Mouse (Mus musculus) liver, embryonic 14.5 days (tissue): ENCODE data around the gene Evi2.

Source experiments
- CTCF ChIP-seq: IDR thresholded peaks from 2 replicates; pipeline ENCODE4 v1.5.1; 2016; ENCODE audit warnings: antibody characterized with exemption, low read depth, control low read depth
- EP300 ChIP-seq: IDR thresholded peaks from 2 replicates; pipeline ENCODE4 v1.6.1; 2016; ENCODE audit warnings: antibody characterized with exemption, low read depth

DNA sequence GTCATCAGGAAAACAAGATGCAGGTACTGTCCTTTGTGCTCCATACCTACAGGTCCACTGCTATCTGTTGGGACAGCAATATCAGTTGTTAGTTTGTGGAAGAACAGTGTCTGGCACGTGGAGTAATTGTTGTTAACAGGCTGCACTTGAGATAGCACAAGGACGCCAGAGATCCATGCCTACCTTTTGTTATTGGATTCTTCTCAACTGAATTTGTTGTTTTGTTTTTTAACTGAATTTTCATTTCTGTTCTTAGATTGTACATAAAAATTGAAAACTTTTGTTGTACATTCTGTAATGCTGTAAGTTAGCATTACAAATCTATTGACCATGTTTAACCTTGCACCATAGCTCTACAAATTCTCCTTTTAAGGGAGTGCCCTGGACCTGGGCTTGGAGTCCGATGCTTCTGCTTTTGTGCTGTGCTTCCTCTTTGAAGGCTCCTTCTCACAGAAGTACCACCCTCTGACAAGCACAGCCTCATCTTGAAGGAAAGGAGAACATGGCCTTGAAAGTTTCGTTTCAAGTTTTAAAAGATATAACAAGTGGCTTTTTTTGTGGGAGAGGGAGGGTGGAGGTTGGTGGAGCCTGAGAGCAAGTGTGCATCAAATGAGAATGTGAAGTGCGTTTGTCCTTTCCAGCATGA, 2.5 kb downstream of the Evi2 start:
- no peak for TF ChIP-seq CTCF
- TF ChIP-seq EP300, result no peak
